Mouse (Mus musculus) limb, embryonic 13.5 days (tissue): ENCODE results near the gene 4930402F06Rik. TPM values are rescaled to one million over a fixed set of nuclear protein-coding genes. Genes with fewer than 3 reads are reported as not detected.

Experiments
- ATAC-seq: fragments of 200-750 bp; cut with Nextera tagmentation; 2 replicates; pipeline ENCODE4 v1.8.0; 2017; ENCODE audit warnings: low read depth, moderate number of reproducible peaks, moderate TSS enrichment; ENCODE audit not compliant: low FRiP score
- H3K27ac ChIP-seq: fragments of 300-500 bp; sonication (generic); 2 replicates; pipeline ENCODE4 v1.5.1; 2015; ENCODE audit warnings: inconsistent platforms, mild to moderate bottlenecking, moderate library complexity
- H3K27me3 ChIP-seq: fragments of 300-500 bp; sonication (generic); 2 replicates; pipeline ENCODE4 v1.6.1; 2015; ENCODE audit warnings: mild to moderate bottlenecking, inconsistent platforms
- H3K36me3 ChIP-seq: fragments of 300-500 bp; sonication (generic); 2 replicates; pipeline ENCODE4 v1.6.1; 2015; ENCODE audit warnings: inconsistent platforms, mild to moderate bottlenecking, moderate library complexity
- H3K4me1 ChIP-seq: fragments of 300-500 bp; sonication (generic); 2 replicates; pipeline ENCODE4 v1.6.1; 2015; ENCODE audit warnings: inconsistent platforms
- H3K4me2 ChIP-seq: fragments of 300-500 bp; sonication (generic); replicated peaks from 2 replicates; pipeline ENCODE4 v1.6.1; 2015; ENCODE audit warnings: inconsistent platforms, mild to moderate bottlenecking, moderate library complexity
- H3K4me3 ChIP-seq: fragments of 300-500 bp; sonication (generic); 2 replicates; pipeline ENCODE4 v1.5.1; 2015; ENCODE audit warnings: moderate library complexity, mild to moderate bottlenecking, inconsistent platforms
- H3K9ac ChIP-seq: fragments of 300-500 bp; sonication (generic); 2 replicates; pipeline ENCODE4 v1.6.1; 2015; ENCODE audit warnings: mild to moderate bottlenecking, inconsistent platforms
- H3K9me3 ChIP-seq: fragments of 300-500 bp; sonication (generic); 2 replicates; pipeline ENCODE4 v1.6.1; 2016; ENCODE audit warnings: inconsistent platforms
- WGBS: fragments of 180-500 bp; shearing (Covaris S2); methylation state at CpG from one replicate; pipeline ENCODE4 v1.1.7; 2015; 5-methylcytosine and 5-hydroxymethylcytosine counted together
- polyA plus RNA-seq: library from polyadenylated mRNA; unstranded; fragments of >200 nt; fragmentation: Nextera tagmentation; extraction: Ambion mirVana; gene quantifications from 2 replicates; pipeline ENCODE4 v1.2.1, GENCODE M21; 2015

The 4930402F06Rik gene
- polyA plus RNA-seq, 1 experiment from 2014 or later, result not detected

DNA sequence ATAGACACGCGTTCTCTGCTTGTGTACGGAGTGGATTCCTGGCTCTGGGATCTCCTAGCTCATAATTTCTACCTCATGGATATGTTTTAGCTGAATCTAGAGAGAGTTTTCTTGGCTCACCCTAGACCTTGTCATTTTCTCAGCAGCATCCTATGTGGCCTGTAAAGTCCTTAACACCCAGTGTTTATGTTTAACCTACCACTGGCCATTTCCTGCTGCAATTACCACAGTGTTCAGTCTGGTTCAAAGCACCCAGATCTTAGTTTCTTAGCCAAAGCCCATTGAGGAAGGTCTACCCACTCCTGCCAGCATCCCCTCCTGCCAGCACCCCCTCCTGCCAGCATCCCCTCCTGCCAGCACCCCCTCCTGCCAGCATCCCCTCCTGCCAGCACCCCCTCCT lies 15.8 kb upstream of the 4930402F06Rik start:
- H3K4me3 ChIP-seq, result no peak overlapping the region
- WGBS, result 77% methylated on average over 3 of the region's 3 CpGs
- no peak overlapping the region for H3K4me2 ChIP-seq
- ATAC-seq, result no peak
- 0 out of 2 replicates have a peak, but pooled peaks cover 3% of the 10 kb centered on the region for H3K36me3 ChIP-seq
- H3K9me3 ChIP-seq, result no peaks in the 10 kb centered on the region
- H3K4me1 ChIP-seq, result no peaks in the 10 kb centered on the region
- no peaks in the 10 kb centered on the region for H3K27me3 ChIP-seq
- H3K27ac ChIP-seq, result no peak overlapping the region
- H3K9ac ChIP-seq, result no peak overlapping the region

DNA sequence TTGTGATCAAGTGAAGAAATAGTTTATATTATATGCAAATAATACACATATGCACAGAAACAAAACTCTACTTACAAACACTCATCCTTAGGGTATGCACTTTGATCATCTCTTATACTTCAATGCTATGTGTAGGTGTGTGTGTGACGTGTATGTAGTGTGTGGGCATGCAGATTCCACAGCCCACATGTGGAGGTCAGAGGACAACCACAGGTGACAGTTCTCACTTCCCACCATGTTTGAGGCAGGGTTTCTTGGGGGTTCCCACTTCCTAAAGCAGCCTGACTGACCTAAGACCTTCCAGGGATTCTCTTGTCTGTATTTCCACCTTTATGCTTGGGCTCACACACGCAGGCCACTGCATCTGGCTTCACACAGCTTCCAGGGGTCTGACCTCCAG lies 15.3 kb upstream of the 4930402F06Rik start:
- Histone ChIP-seq H3K9ac (no peak overlapping the region), H3K27ac (no peak overlapping the region), H3K36me3 (0 out of 2 replicates have a peak, but pooled peaks cover 3% of the 10 kb centered on the region), H3K4me1 (no peaks in the 10 kb centered on the region), H3K27me3 (no peaks in the 10 kb centered on the region), H3K4me2 (no peak overlapping the region), H3K9me3 (no peaks in the 10 kb centered on the region), H3K4me3 (no peak overlapping the region)
- ATAC-seq, result no peak
- 75% methylated on average over 2 of the region's 2 CpGs for WGBS

DNA sequence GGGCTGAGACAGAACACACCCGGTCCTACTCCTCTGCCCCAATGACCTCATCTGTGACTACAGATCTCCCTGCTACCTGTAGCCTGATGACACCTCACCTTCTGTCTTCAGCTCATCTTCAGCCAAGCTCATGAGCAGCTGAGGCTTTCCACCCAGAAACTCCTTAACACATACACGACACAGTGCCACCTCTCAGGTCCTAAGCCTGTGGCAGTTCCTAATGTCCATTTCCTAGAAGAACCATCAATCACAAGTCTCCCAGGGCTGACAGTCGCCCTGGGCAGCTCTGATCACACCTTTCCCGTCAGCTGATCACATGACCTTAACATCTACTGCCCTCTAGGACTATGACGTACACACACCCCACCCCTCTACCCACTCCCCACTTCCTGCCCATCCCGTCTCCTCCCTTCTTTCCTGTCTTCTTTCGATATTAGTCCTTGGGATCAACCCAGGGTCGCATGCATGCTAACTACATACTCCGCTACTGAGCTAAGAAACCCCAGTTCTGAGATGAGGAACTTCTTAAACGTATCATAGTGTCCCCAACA lies 14.7 kb upstream of the 4930402F06Rik start:
- Histone ChIP-seq H3K4me3 (no peak overlapping the region), H3K4me1 (no peaks in the 10 kb centered on the region), H3K9ac (no peak overlapping the region), H3K9me3 (no peaks in the 10 kb centered on the region), H3K4me2 (no peak overlapping the region), H3K36me3 (0 out of 2 replicates have a peak, but pooled peaks cover 3% of the 10 kb centered on the region), H3K27me3 (no peaks in the 10 kb centered on the region), H3K27ac (no peak overlapping the region)
- WGBS, result 69% methylated on average over 10 of the region's 10 CpGs
- ATAC-seq, result no peak

DNA sequence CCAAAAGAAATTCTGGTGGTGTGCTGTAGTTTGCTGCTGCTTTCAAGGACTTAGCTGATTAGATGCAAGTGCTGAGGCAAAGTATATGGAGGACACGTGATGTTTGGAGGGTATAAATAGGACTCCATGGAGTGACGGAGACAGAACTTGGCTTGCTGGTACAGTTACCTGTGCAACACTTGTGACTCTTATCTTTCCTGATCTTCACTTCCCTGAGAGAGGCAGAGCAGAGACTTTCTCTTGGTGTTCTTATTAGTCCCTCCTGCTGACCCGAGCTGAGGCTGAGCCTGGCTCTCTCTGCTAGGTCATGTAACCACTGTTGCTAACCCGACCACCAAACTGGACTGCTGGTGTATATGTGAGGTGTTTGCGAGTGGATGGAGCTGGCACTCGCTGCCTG lies 12.5 kb upstream of the 4930402F06Rik start:
- Histone ChIP-seq H3K36me3 (0 out of 2 replicates have a peak, but pooled peaks cover 3% of the 10 kb centered on the region), H3K4me3 (no peak overlapping the region), H3K9me3 (no peaks in the 10 kb centered on the region), H3K27me3 (no peaks in the 10 kb centered on the region), H3K27ac (no peak overlapping the region), H3K4me2 (no peak overlapping the region), H3K9ac (no peak overlapping the region), H3K4me1 (no peaks in the 10 kb centered on the region)
- 90% methylated on average over 6 of the region's 6 CpGs for WGBS
- no peak for ATAC-seq

DNA sequence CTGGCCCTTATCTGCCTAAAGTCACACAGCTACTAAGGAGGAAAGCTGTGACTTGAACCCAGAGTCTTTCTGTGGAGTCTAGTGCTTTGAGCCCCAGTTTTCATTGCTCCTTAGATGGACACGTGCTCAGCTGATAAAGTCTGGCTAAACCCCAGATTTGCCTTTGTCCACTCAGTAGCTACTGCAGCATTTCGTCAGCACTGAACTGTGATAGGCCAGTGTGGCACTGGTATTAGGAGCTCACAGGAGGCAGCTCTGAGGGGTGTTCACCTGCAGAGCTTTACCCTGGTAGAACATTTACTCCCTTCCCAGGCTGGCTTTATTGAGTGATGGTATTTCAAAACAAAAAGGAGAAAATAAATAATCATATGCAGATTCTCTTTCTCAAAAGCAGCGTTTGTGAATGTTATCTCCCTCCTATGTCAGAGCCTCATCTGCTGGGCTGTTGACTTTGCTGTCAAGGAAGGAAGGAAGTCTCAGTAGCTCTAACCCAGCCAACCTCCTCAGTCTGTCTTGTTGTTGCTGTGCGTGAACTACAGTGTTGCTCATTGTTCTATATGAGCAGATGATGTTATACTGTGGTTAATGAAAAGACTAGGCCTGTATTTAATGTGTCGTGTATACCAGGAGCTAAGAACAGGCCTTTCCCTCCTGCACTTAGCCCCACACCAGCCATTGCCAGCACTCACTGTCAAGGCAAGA lies 11.6 kb upstream of the 4930402F06Rik start:
- 83% methylated on average over 5 of the region's 5 CpGs for WGBS
- ATAC-seq, result no peak

DNA sequence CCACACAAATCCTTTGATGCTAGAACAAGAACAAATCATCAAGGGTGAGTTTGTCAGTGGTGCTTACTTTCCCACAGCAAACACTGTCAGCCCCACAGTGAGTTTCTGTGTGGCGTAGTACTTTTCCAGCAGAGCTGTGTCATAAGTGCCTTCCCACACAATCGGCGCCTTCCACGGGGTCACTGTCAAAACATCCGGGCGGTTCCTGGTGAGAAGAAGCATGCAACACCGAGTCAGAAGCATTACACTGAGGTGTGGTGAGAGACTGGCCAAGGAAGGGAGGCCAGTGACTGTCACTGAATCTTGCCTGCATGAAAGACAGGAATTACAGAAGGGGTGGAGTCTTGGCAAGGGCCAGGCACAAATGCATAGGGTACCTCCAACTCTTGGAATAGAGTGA lies 10.9 kb upstream of the 4930402F06Rik start:
- WGBS, result 83% methylated on average over 7 of the region's 7 CpGs

More for the DNA sequence above, 11.6 kb upstream of the 4930402F06Rik start:
- Histone ChIP-seq H3K27me3 (no peaks in the 10 kb centered on the region), H3K36me3 (0 out of 2 replicates have a peak, but pooled peaks cover 3% of the 10 kb centered on the region), H3K4me2 (no peak overlapping the region), H3K4me1 (no peaks in the 10 kb centered on the region), H3K27ac (no peak overlapping the region), H3K9ac (no peak overlapping the region), H3K4me3 (no peak overlapping the region), H3K9me3 (no peaks in the 10 kb centered on the region)

DNA sequence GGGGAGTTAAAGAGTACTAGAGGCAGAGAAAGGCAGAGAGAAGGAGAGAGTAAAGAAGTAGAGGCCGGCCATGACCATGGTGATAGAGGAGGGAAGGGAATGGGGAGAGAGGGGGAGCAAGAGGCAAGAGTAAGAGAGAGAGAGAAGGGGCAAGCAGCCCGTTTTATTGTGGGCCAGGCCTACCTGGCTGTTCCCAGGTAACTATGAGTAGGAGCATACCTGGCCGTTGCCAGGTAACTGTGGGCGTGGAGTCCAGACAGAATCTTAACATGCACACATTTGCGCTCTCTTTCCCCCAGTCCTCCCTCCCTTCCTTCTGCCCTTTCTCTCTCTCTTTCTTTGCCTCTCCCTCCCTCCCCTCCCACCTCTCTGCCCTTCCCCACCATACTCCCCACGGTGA lies 10.3 kb upstream of the 4930402F06Rik start:
- no peak overlapping the region for H3K9ac ChIP-seq
- H3K4me3 ChIP-seq, result no peak overlapping the region
- no peak for ATAC-seq
- no peaks in the 10 kb centered on the region for H3K4me1 ChIP-seq
- 0 out of 2 replicates have a peak, but pooled peaks cover 6% of the 10 kb centered on the region for H3K36me3 ChIP-seq
- WGBS, result 86% methylated on average over 6 of the region's 6 CpGs
- no peaks in the 10 kb centered on the region for H3K27me3 ChIP-seq
- H3K9me3 ChIP-seq, result no peaks in the 10 kb centered on the region
- no peak overlapping the region for H3K27ac ChIP-seq
- H3K4me2 ChIP-seq, result no peak overlapping the region

More for the DNA sequence above, 10.9 kb upstream of the 4930402F06Rik start:
- Histone ChIP-seq H3K4me3 (no peak overlapping the region), H3K27me3 (no peaks in the 10 kb centered on the region), H3K9me3 (no peaks in the 10 kb centered on the region), H3K9ac (no peak overlapping the region), H3K4me1 (no peaks in the 10 kb centered on the region), H3K27ac (no peak overlapping the region), H3K4me2 (no peak overlapping the region), H3K36me3 (0 out of 2 replicates have a peak, but pooled peaks cover 3% of the 10 kb centered on the region)
- no peak for ATAC-seq

DNA sequence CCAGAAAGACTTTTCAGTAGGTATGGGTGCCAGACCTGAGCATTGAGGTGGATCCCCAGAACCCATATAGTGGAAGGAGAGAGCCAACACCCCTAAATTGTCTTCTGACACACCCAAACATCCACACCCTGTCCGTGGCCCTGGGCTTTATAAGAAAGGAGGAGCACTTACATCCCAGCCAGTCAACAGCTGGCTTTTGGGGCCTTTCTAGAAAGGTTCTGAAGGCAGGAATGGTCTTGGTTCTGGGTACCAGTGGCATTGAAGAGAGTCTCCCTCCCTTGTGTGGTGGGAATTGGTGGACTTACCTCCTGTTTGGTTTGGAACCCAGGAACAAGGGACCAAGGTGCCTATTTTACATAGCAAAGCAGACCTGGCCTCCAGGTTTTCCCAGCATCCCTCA lies 9.6 kb upstream of the 4930402F06Rik start:
- WGBS, result 64% methylated on average over 1 of the region's 1 CpGs
- Histone ChIP-seq H3K9ac (no peak overlapping the region), H3K27ac (no peak overlapping the region), H3K4me3 (no peak overlapping the region), H3K4me2 (no peak overlapping the region), H3K4me1 (no peaks in the 10 kb centered on the region), H3K9me3 (no peaks in the 10 kb centered on the region), H3K27me3 (no peaks in the 10 kb centered on the region), H3K36me3 (0 out of 2 replicates have a peak, but pooled peaks cover 7% of the 10 kb centered on the region)
- no peak for ATAC-seq

DNA sequence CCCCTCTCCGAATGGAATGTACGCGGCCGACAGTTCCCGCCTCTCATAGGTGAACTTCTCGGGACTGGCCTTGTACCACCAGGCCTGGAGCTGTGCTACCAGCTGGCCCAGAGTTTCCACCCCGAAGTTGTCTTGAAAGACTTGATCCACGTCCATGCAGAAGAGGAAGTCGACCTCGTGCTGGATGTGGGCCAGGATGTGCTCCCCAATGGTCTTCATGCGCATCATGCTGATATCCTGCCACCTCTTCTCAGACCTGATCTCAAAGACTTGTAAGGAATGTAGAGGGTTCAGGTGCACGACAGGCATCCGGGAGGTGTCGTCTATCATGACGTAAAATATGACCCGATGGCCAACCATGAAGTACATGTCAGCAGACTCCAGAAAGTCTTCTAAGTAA lies 5.4 kb upstream of the 4930402F06Rik start:
- Histone ChIP-seq H3K27me3 (no peaks in the 10 kb centered on the region), H3K36me3 (0 out of 2 replicates have a peak, but pooled peaks cover 4% of the 10 kb centered on the region), H3K4me2 (no peak overlapping the region), H3K4me3 (no peak overlapping the region), H3K9me3 (no peaks in the 10 kb centered on the region), H3K4me1 (no peaks in the 10 kb centered on the region), H3K9ac (no peak overlapping the region), H3K27ac (no peak overlapping the region)
- no peak for ATAC-seq
- WGBS, result 93% methylated on average over 16 of the region's 16 CpGs

DNA sequence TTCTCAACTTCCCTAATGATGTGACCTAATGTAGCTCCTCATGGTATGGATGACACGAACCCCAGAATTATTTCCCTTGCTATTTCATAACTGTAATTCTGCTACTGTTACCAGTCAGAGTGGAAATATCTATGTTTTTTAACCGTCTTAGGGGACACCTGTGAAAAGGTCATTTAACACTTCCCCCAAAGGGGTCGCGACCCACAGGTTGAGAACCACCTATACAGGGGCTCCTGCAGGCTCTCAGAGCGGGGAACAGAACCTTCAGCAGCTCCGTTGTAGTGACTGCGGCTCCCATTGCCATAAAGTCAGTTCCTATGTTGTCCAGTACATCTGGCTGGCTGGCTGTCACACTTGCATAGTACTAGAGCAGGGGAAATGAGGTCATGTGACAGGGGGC lies 3.8 kb upstream of the 4930402F06Rik start:
- no peaks in the 10 kb centered on the region for H3K9me3 ChIP-seq
- no peak overlapping the region for H3K27ac ChIP-seq
- no peak overlapping the region for H3K4me3 ChIP-seq
- H3K4me2 ChIP-seq, result no peak overlapping the region
- H3K27me3 ChIP-seq, result no peaks in the 10 kb centered on the region
- H3K36me3 ChIP-seq, result 0 out of 2 replicates have a peak, but pooled peaks cover 4% of the 10 kb centered on the region
- no peak for ATAC-seq
- WGBS, result 84% methylated on average over 7 of the region's 7 CpGs
- H3K9ac ChIP-seq, result no peak overlapping the region
- no peaks in the 10 kb centered on the region for H3K4me1 ChIP-seq

DNA sequence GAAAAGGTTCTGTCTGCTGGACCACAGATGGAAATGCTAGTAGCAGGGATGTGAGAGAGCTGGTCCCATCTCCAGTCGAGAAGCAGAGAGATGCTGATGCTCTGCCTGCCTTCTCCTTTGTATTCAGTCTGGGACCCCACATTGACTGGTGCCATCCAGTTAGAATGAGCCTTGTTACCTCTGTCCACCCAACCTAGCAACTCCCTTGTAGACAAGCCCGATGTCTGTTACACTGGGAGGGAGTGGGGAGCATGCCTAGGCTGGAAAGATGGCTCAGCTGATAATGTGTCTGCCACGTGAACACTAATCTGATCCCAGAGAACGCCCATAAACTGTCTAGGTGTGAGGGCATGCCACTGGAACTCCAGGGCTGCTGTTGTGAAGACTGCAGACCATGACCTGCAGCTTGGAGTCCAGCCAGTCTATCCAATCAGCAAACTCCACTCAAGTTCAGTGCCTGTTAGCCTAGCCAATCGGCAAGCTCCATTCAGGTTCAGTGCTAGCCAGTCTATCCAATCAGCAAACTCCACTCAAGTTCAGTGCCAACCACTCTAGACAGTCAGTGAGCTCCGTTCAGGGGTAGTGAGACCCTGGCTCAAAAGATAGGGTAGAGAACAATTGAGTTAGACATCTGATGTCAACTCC lies 1.3 kb upstream of the 4930402F06Rik start:
- no peaks in the 10 kb centered on the region for H3K27me3 ChIP-seq
- ATAC-seq, result no peak
- 78% methylated on average over 6 of the region's 6 CpGs for WGBS

DNA sequence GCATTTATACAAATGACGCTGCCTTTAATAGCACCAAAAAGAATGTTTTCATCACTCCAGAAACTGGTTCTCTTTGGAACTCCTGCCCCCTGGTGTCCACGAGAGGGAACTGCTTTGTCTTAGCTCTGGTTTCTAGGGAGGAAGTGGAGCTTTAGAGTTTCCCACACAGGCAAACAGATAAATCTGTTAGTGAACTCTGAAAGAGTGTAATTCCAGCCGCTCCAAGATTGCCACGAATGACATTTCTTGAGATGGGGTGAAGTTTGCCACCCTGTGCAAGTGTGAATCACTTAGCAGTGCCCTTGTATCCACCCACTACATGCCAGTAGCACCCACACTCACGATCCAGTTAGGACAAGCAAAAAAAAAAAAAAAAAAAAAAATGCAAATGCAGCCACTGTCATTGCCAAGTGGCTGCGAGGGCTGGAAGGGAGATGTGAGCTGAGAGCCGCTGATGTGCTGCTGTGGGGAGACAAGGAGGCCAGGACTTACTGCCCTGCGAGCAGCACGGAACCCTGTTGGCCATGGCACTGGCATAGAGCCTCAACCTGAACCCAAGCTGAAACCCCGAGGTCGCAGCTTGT lies 707 bp upstream of the 4930402F06Rik start:
- no peaks in the 10 kb centered on the region for H3K4me1 ChIP-seq
- no peak overlapping the region for H3K9ac ChIP-seq
- H3K9me3 ChIP-seq, result no peaks in the 10 kb centered on the region
- 49% methylated on average over 11 of the region's 11 CpGs for WGBS
- no peak overlapping the region for H3K4me3 ChIP-seq
- H3K36me3 ChIP-seq, result 0 out of 2 replicates have a peak, but pooled peaks cover 4% of the 10 kb centered on the region
- H3K27me3 ChIP-seq, result no peaks in the 10 kb centered on the region
- ATAC-seq, result no peak
- H3K27ac ChIP-seq, result no peak overlapping the region
- no peak overlapping the region for H3K4me2 ChIP-seq

More for the DNA sequence above, 1.3 kb upstream of the 4930402F06Rik start:
- Histone ChIP-seq H3K36me3 (0 out of 2 replicates have a peak, but pooled peaks cover 4% of the 10 kb centered on the region), H3K4me3 (no peak overlapping the region), H3K9me3 (no peaks in the 10 kb centered on the region), H3K4me2 (no peak overlapping the region), H3K4me1 (no peaks in the 10 kb centered on the region), H3K9ac (no peak overlapping the region), H3K27ac (no peak overlapping the region)
